Mouse (Mus musculus): Measurements from ENCODE around the gene Slamf9. TPM values are rescaled to one million over a fixed set of nuclear protein-coding genes. Genes with fewer than 3 reads are reported as not detected.

The Slamf9 gene
- total RNA-seq, 2 experiments from 2014 or later, result 0.28 TPM; not detected in 1

DNA sequence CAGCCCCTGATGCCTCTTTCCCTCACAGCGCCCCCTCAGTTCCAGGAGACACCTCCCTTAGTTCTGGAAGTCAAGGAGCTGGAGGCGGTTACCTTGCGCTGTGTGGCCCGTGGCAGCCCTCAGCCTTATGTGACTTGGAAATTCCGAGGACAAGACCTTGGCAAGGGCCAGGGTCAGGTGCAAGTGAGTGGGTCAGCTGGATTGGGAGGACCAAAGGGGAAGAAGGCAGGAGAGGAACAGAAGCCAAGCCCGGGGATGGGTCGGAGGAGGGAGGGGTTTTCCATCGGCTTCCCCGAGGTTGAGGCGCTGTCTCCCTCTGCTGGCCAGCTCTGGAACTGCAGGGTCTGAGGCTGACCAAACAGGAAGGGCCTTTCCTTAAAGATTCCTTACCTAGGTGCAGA lies 15.1 kb downstream of the Slamf9 start:
- DNase-seq, result peak; percentile 82 to 88

GRCm38 (mm10) chr1:172492047-172492446 lies 16.9 kb downstream of the Slamf9 start:
- DNase-seq, result no peak

DNA sequence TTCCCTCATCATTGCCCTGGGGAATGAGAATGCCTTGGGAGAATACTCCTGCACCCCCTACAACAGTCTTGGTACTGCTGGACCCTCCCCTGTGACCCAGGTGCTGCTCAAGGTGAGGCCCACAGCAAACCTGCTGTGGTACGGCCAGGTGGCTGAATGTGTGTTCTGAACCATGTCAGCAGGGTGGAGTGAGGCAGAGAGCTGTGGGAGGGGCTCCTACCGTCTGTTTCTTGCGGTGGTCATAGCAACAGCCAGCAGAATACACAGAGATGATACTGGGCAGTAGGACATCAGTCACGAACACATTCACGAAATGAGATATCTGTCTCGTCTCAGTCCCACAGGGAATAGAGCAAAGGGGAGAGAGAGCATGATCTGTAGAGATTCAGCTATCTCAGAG lies 18.4 kb downstream of the Slamf9 start:
- DNase-seq, result no peak

DNA sequence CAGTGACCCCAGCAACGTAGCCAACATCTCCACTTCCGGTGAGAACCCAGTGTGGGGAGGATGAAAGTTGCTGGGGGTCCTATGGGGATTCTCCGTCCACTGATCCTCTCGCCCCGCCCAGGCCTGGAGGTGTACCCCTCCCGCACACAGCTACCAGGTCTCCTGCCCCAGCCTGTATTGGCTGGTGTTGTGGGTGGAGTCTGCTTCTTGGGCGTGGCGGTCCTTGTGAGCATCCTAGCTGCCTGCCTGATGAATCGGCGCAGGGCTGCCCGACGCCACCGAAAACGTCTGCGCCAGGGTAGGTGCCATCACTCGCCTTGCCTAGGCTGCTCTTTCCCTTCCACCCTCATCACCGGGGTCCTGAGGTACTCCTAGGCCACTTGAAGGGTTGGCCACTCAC lies 20.9 kb downstream of the Slamf9 start:
- DNase-seq, result no peak

DNA sequence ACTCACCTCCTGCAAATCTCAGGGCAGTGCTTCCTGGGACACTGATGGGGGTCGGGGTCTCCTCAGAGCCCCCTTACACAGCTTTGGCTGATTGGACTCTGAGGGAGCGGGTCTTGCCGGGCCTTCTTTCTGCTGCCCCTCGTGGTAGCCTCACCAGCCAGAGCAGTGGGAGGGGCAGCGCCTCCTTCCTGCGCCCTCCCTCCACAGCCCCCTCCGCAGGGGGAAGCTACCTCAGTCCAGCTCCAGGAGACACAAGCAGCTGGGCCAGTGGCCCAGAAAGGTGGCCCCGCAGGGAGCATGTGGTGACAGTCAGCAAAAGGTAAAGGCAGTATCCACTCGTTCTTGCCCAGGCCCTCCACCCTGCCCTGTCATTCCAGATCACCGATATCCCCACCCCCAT lies 22.3 kb downstream of the Slamf9 start:
- no peak for DNase-seq

- DNase-seq, result peak in 1 of 2 experiments; percentile 35
Measured at GRCm38 (mm10) chr1:172499765-172500441, 24.7 kb downstream of the Slamf9 start, which contains the start of gene Tagln2. Tagln2 (plus strand) TSS chr1:172500047.

- DNase-seq, result no peak
Measured at GRCm38 (mm10) chr1:172500451-172501370, 25.6 kb downstream of the Slamf9 start.

GRCm38 (mm10) chr1:172501371-172502144 lies 26.4 kb downstream of the Slamf9 start:
- peak in 1 of 2 experiments; percentile 25 for DNase-seq

- DNase-seq, result no peak
Measured at GRCm38 (mm10) chr1:172502145-172503110, 27.3 kb downstream of the Slamf9 start.

- DNase-seq, result no peak
Measured at GRCm38 (mm10) chr1:172503111-172503997, 28.2 kb downstream of the Slamf9 start.

GRCm38 (mm10) chr1:172504756-172505155 lies 29.6 kb downstream of the Slamf9 start:
- no peak for DNase-seq

- no peak for DNase-seq
Measured at GRCm38 (mm10) chr1:172507001-172507400, 31.8 kb downstream of the Slamf9 start.

- no peak for DNase-seq
Measured at GRCm38 (mm10) chr1:172507701-172508100, 32.5 kb downstream of the Slamf9 start.

GRCm38 (mm10) chr1:172508172-172508571 lies 33.0 kb downstream of the Slamf9 start:
- no peak for DNase-seq

- DNase-seq, result no peak
Measured at GRCm38 (mm10) chr1:172509235-172509634, 34.1 kb downstream of the Slamf9 start.

DNA sequence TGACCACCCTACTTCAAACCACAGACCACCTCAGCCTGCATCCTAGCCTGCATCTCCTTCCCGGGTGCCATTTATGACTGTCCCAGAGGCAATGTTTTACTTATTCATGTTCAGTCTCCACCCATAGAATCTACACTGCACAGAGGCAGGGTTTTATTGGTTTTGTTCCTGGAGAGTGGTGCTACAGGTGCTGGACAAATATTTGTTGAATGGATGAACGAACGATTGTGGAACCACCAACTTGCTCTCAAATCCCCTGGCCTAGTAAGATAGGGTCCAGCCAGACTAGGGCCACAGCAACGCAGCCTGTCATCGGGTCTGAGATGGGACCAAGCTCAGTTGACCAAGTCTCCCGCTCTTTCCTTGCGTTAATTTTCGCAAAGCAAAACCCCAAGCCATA lies 34.8 kb downstream of the Slamf9 start:
- DNase-seq, result no peak

DNA sequence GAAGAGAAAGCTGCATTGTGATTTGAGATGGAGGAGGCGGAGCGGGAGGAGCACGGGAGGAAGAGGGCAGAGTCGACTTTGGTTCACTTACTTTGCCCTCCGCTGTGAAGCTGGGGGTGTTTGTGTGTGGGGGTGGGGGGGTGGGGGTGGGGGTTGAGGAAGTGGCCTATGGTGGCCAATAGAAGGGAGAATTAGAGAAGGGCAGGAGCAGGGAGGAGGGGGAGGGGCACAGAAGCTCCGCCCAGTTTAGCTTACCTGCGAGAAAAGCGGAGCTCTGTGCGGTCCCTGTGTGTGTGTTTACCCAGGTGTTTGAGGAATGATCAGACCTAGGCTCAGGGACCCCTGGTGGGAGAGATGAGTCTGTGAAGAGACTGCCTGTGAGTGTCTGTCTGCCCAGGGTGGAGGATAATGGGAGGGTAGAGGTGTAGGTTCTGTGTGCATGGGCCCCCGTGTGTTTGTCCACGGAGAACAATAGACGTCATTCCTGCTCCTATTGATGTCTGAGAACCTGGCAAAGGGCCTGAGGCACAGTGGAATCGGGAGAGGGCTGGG lies 35.3 kb downstream of the Slamf9 start:
- no peak for DNase-seq

- DNase-seq, result no peak
Measured at GRCm38 (mm10) chr1:172512962-172513361, 37.8 kb downstream of the Slamf9 start.

- peak in 1 of 2 experiments; percentile 32 for DNase-seq
Measured at GRCm38 (mm10) chr1:172513525-172514212, 38.5 kb downstream of the Slamf9 start.

DNA sequence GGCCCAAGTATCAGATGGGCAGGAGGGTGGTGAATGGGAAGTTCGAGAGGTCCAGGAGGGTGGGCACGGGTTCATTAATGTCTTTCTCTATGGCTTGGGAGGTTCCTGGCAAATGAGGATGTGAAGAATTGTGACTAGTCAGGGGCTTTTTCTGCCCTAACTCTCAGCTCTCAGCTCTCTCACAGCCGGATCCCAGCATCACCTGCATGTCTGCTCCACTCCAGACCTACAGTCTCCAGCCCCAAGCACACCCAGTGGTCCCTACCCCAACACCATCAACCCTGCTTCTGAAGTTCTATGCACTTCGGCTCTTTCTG lies 39.0 kb downstream of the Slamf9 start:
- no peak for DNase-seq

Measured in layer of hippocampus, postnatal 36 days (tissue).